Mouse (Mus musculus) MEL (cell line): ENCODE measurements at regions not wholly inside any gene's neighbourhood (a gene's known extent, or its start where the extent isn't known, plus 50 kb on each side); places are given as distances from the start of the nearest gene placed in this dataset.

Experiments used
- DNase-seq: peaks from one replicate; pipeline ENCODE4 v3.0.0; 2011; ENCODE audit warnings: low read depth, low spot score
- H3K27ac ChIP-seq: 2 replicates; pipeline ENCODE4 v1.5.1; 2012; ENCODE audit warnings: low read depth, mild to moderate bottlenecking, control low read depth, low read length, moderate library complexity; ENCODE audit not compliant: control insufficient read depth
- H3K27me3 ChIP-seq, 2 experiments: fragments of 150-350 bp in 1 of 2; sonication (generic) in 1 of 2; 2 replicates each; pipeline ENCODE4 v1.6.1; 2012; ENCODE audit warnings: low read length in 2 of 2, mild to moderate bottlenecking in 2 of 2, improper control_type of control experiment in 1 of 2, moderate library complexity in 1 of 2; ENCODE audit not compliant: insufficient read depth in 2 of 2, control insufficient read depth in 1 of 2
- H3K36me3 ChIP-seq, 2 experiments: 2 replicates each; pipeline ENCODE4 v1.6.1; 2012 to 2014; ENCODE audit warnings: low read length in 2 of 2, improper control_type of control experiment in 1 of 2, inconsistent platforms in 1 of 2, mild to moderate bottlenecking in 1 of 2; ENCODE audit not compliant: insufficient read depth in 2 of 2, control insufficient read depth in 1 of 2
- H3K4me1 ChIP-seq, 2 experiments: fragments of 150-350 bp in 1 of 2; sonication (generic) in 1 of 2; 2 replicates each; pipeline ENCODE4 v1.6.1; 2012; ENCODE audit warnings: low read length in 2 of 2, improper control_type of control experiment in 1 of 2, mild to moderate bottlenecking in 1 of 2; ENCODE audit not compliant: insufficient read depth in 2 of 2, control insufficient read depth in 1 of 2
- H3K4me3 ChIP-seq, 2 experiments: fragments of 150-350 bp in 1 of 2; sonication (generic) in 1 of 2; 2 replicates each; pipeline ENCODE4 v1.5.1; 2012; ENCODE audit warnings: low read depth in 2 of 2, low read length in 2 of 2, mild to moderate bottlenecking in 2 of 2, moderate library complexity in 2 of 2, control low read depth in 1 of 2, improper control_type of control experiment in 1 of 2; ENCODE audit not compliant: control insufficient read depth in 1 of 2, insufficient read depth in 1 of 2
- H3K79me2 ChIP-seq: 2 replicates; pipeline ENCODE4 v1.6.1; 2012; ENCODE audit warnings: mild to moderate bottlenecking, low read length, moderate library complexity; ENCODE audit not compliant: control insufficient read depth, poor library complexity, insufficient read depth
- H3K9ac ChIP-seq: 2 replicates; pipeline ENCODE4 v1.6.1; 2012; ENCODE audit warnings: low read depth, mild to moderate bottlenecking, control low read depth, low read length, moderate library complexity; ENCODE audit not compliant: control insufficient read depth, poor library complexity, severe bottlenecking
- H3K9me3 ChIP-seq: fragments of 150-350 bp; sonication (generic); replicated peaks from 2 replicates; pipeline ENCODE4 v1.6.1; 2012; ENCODE audit warnings: mild to moderate bottlenecking, low read length, improper control_type of control experiment, moderate library complexity; ENCODE audit not compliant: insufficient read depth
- CHD1 ChIP-seq: IDR thresholded peaks from 2 replicates; pipeline ENCODE4 v1.6.1; 2012; ENCODE audit warnings: low read depth, mild to moderate bottlenecking, inconsistent platforms, low read length, improper control_type of control experiment
- CHD2 ChIP-seq: IDR thresholded peaks from 2 replicates; pipeline ENCODE4 v1.6.1; 2011; ENCODE audit warnings: low read length, improper control_type of control experiment
- CTCF ChIP-seq, 3 experiments: IDR thresholded peaks in 2 of 3; conservative IDR thresholded peaks in 1 of 3; 2 replicates each; pipeline ENCODE4 v1.5.1; 2011 to 2012; ENCODE audit warnings: low read length in 3 of 3, low read depth in 2 of 3, mild to moderate bottlenecking in 2 of 3, improper control_type of control experiment in 1 of 3, inconsistent platforms in 1 of 3, mixed read lengths in 1 of 3, moderate library complexity in 1 of 3; ENCODE audit not compliant: control insufficient read depth in 1 of 3, insufficient read depth in 1 of 3, poor library complexity in 1 of 3, severe bottlenecking in 1 of 3
- ELF1 ChIP-seq: IDR thresholded peaks from 2 replicates; pipeline ENCODE4 v1.6.1; 2014; ENCODE audit warnings: low read depth, mild to moderate bottlenecking, inconsistent platforms, low read length, improper control_type of control experiment, moderate library complexity
- GATA1 ChIP-seq: IDR thresholded peaks from 2 replicates; pipeline ENCODE4 v1.6.1; 2011; ENCODE audit warnings: low read depth, low read length, improper control_type of control experiment
- HCFC1 ChIP-seq: IDR thresholded peaks from 2 replicates; pipeline ENCODE4 v1.6.1; 2012; ENCODE audit warnings: low read depth, mild to moderate bottlenecking, inconsistent platforms, low read length, improper control_type of control experiment, moderate library complexity
- MAFK ChIP-seq: IDR thresholded peaks from 2 replicates; pipeline ENCODE4 v1.6.1; 2011; ENCODE audit warnings: low read depth, mild to moderate bottlenecking, low read length, improper control_type of control experiment, borderline replicate concordance
- MAX ChIP-seq: IDR thresholded peaks from 2 replicates; pipeline ENCODE4 v1.6.1; 2011; ENCODE audit warnings: low read length, improper control_type of control experiment
- MAZ ChIP-seq: IDR thresholded peaks from 2 replicates; pipeline ENCODE4 v1.6.1; 2012; ENCODE audit warnings: low read depth, mild to moderate bottlenecking, inconsistent platforms, low read length, improper control_type of control experiment
- MYB ChIP-seq: IDR thresholded peaks from 2 replicates; pipeline ENCODE4 v1.6.1; 2011; ENCODE audit warnings: mild to moderate bottlenecking, low read depth, low read length, improper control_type of control experiment
- MYC ChIP-seq: IDR thresholded peaks from 2 replicates; pipeline ENCODE4 v1.6.1; 2011; ENCODE audit warnings: low read depth, mild to moderate bottlenecking, low read length, improper control_type of control experiment, moderate library complexity
- NELFE ChIP-seq: IDR thresholded peaks from 2 replicates; pipeline ENCODE4 v1.6.1; 2011; ENCODE audit warnings: low read depth, low read length, improper control_type of control experiment
- POLR2A ChIP-seq, 2 experiments: IDR thresholded peaks; 2 replicates each; pipeline ENCODE4 v1.6.1; 2011 to 2012; ENCODE audit warnings: low read length in 2 of 2, mild to moderate bottlenecking in 2 of 2, control low read depth in 1 of 2, improper control_type of control experiment in 1 of 2, low read depth in 1 of 2, moderate library complexity in 1 of 2; ENCODE audit not compliant: control insufficient read depth in 1 of 2, insufficient read depth in 1 of 2, poor library complexity in 1 of 2
- POLR2AphosphoS2 ChIP-seq: IDR thresholded peaks from 2 replicates; pipeline ENCODE4 v1.6.1; 2011; ENCODE audit warnings: low read length, improper control_type of control experiment
- POLR2AphosphoS5 ChIP-seq: IDR thresholded peaks from 2 replicates; pipeline ENCODE4 v1.6.1; 2012; ENCODE audit warnings: low read depth, borderline replicate concordance, mild to moderate bottlenecking, inconsistent platforms, low read length, moderate library complexity, mixed read lengths
- RAD21 ChIP-seq: IDR thresholded peaks from 2 replicates; pipeline ENCODE4 v1.6.1; 2011; ENCODE audit warnings: mild to moderate bottlenecking, low read depth, low read length, improper control_type of control experiment
- RCOR1 ChIP-seq: IDR thresholded peaks from 2 replicates; pipeline ENCODE4 v1.6.1; 2012; ENCODE audit warnings: low read depth, mild to moderate bottlenecking, inconsistent platforms, low read length, improper control_type of control experiment
- SMC3 ChIP-seq: IDR thresholded peaks from 2 replicates; pipeline ENCODE4 v1.6.1; 2011; ENCODE audit warnings: low read depth, low read length, improper control_type of control experiment
- TAL1 ChIP-seq: IDR thresholded peaks from 2 replicates; pipeline ENCODE4 v1.6.1; 2012; ENCODE audit warnings: mild to moderate bottlenecking, inconsistent platforms, low read length, moderate library complexity, mixed read lengths
- TBP ChIP-seq: IDR thresholded peaks from 2 replicates; pipeline ENCODE4 v1.8.0; 2011; ENCODE audit warnings: low read depth, low read length, improper control_type of control experiment
- USF1 ChIP-seq: IDR thresholded peaks from 2 replicates; pipeline ENCODE4 v1.6.1; 2014; ENCODE audit warnings: low read depth, mild to moderate bottlenecking, inconsistent platforms, low read length, improper control_type of control experiment, moderate library complexity
- ZKSCAN1 ChIP-seq: IDR thresholded peaks from 2 replicates; pipeline ENCODE4 v1.6.1; 2012; ENCODE audit warnings: low read depth, mild to moderate bottlenecking, inconsistent platforms, low read length, improper control_type of control experiment, moderate library complexity
- ZMIZ1 ChIP-seq: IDR thresholded peaks from 2 replicates; pipeline ENCODE4 v1.6.1; 2012; ENCODE audit warnings: low read depth, mild to moderate bottlenecking, inconsistent platforms, low read length, improper control_type of control experiment, moderate library complexity
- ZNF384 ChIP-seq: IDR thresholded peaks from 2 replicates; pipeline ENCODE4 v1.6.1; 2012; ENCODE audit warnings: low read depth, mild to moderate bottlenecking, inconsistent platforms, low read length, improper control_type of control experiment

DNA sequence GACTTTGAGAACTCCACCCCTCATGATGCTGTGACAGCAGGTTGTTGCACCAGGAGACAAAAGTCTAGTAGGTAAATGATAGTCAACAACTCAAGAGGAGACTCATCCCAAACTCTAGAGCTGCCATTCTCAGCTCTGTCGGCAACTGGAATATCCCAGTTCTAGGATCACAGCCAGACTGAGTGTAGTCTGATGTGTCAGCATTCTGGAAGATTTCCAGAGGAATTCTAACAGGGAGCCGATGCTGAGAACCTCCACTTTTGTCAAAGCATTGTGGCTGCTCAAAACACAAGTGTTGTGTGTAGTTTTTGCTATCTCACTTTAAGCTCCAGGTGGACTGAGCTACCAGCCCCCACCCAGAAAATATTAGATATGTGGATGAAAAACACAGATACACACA lies 148.5 kb upstream of the Cxcr4 start:
- Histone ChIP-seq H3K4me1 (no peaks in the 10 kb centered on the region), H3K36me3 (no peaks in the 10 kb centered on the region), H3K4me3 (no peak overlapping the region)
- TF ChIP-seq SMC3: no peak
- no peak for TF ChIP-seq MYC
- TF ChIP-seq RAD21: no peak
- TF ChIP-seq RCOR1: no peak
- no peak for TF ChIP-seq TBP
- no peak for TF ChIP-seq USF1
- no peak for TF ChIP-seq NELFE
- TF ChIP-seq CHD1: no peak
- no peak for TF ChIP-seq POLR2AphosphoS2
- TF ChIP-seq, all 39 proteins: peak for 0
- no peak for DNase-seq
- Histone ChIP-seq H3K27ac (no peak overlapping the region), H3K9ac (no peak overlapping the region), H3K27me3 (no peaks in the 10 kb centered on the region), H3K9me3 (no peaks in the 10 kb centered on the region), H3K79me2 (no peaks in the 10 kb centered on the region)

- Histone ChIP-seq H3K27ac (no peak overlapping the region), H3K4me3 (no peak overlapping the region), H3K4me1 (no peaks in the 10 kb centered on the region), H3K79me2 (no peaks in the 10 kb centered on the region), H3K36me3 (no peaks in the 10 kb centered on the region), H3K27me3 (no peaks in the 10 kb centered on the region), H3K9ac (no peak overlapping the region), H3K9me3 (no peaks in the 10 kb centered on the region)
- DNase-seq: no peak
- TF ChIP-seq TAL1: no peak
- TF ChIP-seq HCFC1: no peak
- no peak for TF ChIP-seq RAD21
- no peak for TF ChIP-seq MAFK
- TF ChIP-seq MAX: no peak
These were observed 146.1 kb upstream of the Cxcr4 start for GRCm38 (mm10) chr1:128738152-128738551.

GRCm38 (mm10) chr1:128734857-128735256 lies 142.8 kb upstream of the Cxcr4 start:
- no peaks in the 10 kb centered on the region for H3K36me3 ChIP-seq
- H3K79me2 ChIP-seq: no peaks in the 10 kb centered on the region
- no peaks in the 10 kb centered on the region; a peak in 1 of 4 replicates for H3K27me3 ChIP-seq
- no peak overlapping the region for H3K4me3 ChIP-seq
- no peak for DNase-seq
- no peak overlapping the region for H3K9ac ChIP-seq
- no peak overlapping the region for H3K27ac ChIP-seq
- TF ChIP-seq RAD21: no peak
- TF ChIP-seq CHD2: no peak
- no peak for TF ChIP-seq HCFC1
- TF ChIP-seq ZKSCAN1: no peak
- no peak for TF ChIP-seq CTCF (IDR thresholded peaks at IDR 0.05 in 2 of 3, conservative IDR thresholded peaks at IDR 0.05 in 1 of 3; ENCODE audit: control insufficient read depth in 1 of 3, insufficient read depth in 1 of 3, low read depth in 2 of 3, low read length in 3 of 3, poor library complexity in 1 of 3, severe bottlenecking in 1 of 3)
- TF ChIP-seq MYB: no peak
- no peak for TF ChIP-seq ZMIZ1
- no peak for TF ChIP-seq ELF1
- no peak for TF ChIP-seq ZNF384
- TF ChIP-seq POLR2AphosphoS5: no peak
- no peak for TF ChIP-seq MAZ
- no peak for TF ChIP-seq TAL1
- TF ChIP-seq GATA1: no peak
- TF ChIP-seq POLR2A (IDR thresholded peaks at IDR 0.05; ENCODE audit: control insufficient read depth in 1 of 2, insufficient read depth in 1 of 2, low read depth in 1 of 2, low read length in 2 of 2, poor library complexity in 1 of 2): no peak
- no peaks in the 10 kb centered on the region for H3K4me1 ChIP-seq
- H3K9me3 ChIP-seq: no peaks in the 10 kb centered on the region
